Mouse (Mus musculus) layer of hippocampus, adult 18-20 months (tissue): ENCODE measurements around the gene Atg13. TPM values are rescaled to one million over a fixed set of nuclear protein-coding genes. Genes with fewer than 3 reads are reported as not detected.
"Not testable (repeated sequence)": the region's sequence is repeated elsewhere in the genome, so short reads cannot be mapped to it uniquely, and the experiment has no call there.

Experiments used
- DNase-seq, 2 experiments: peaks; one replicate each; pipeline ENCODE4 v3.0.0; 2022; ENCODE audit warnings: low spot score in 2 of 2
- long read RNA-seq: library from polyadenylated mRNA; stranded (forward); transcript quantifications from one replicate; pipeline ENCODE4 v2.0.0, GENCODE M21; 2021
- total RNA-seq, 2 experiments: library from RNA; stranded (reverse); gene quantifications; 2 replicates each; pipeline ENCODE4 v1.2.3; 2021

Gene Atg13
- 10 to 100 TPM; 78.0 to 79.6 TPM for total RNA-seq
- long read RNA-seq, transcript Atg13-201 (17 exons, 3,604 nt): major isoform, 34 of 131 reads
- long read RNA-seq, transcript Atg13-202 (16 exons, 3,551 nt): minor isoform, 10 of 131 reads
- long read RNA-seq, partial matches to known transcripts: 14 of 131 reads
- long read RNA-seq, other reads (novel, unspliced or antisense): 69 of 131 reads

DNA sequence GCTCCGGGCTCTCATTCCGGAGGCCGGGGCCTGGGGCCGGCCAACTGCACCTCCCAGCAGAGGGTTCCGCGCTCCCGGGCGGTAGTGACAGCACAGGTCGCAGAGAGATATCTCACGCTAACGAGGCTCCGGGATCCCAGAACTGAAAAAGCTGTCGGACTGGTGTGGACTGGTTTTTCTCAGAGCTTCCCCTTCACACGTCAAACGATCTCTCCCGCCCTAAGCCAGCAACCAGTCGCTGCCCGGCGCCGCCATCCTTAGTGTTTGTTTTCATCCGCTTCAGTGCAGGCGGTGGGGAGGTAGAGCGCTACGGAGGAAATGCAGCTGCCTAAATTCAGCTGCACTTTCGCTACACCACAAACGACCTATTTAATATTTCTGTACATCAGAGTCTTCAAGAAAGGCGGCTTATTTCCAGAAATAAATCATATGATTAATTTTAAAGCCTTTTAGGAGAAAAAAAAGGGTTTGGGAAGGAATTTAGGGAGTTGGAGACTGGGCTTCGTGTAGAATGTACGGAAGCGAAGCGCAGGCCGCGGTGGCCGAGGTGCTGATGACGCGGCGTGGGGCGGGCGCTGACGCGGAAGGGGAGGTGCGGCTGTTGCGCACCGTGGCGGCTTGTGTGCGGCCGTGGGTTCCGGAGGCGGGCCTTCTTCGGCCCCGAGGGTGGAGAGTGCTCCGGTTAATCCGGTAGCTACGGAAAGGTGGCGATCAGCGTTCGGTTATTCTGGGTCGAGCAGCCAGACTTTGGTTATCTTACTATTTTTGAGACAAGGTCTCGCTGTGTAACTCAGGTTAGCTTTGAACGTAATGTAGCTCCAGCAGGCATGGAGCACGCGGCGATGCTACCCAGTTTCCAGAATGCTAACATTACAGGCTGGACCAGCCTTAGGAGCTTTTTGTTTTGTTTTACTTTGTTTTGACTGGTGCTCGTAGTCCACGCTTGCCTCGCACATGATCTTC, at the start of gene Atg13, which contains the start of gene Harbi1:
TSS of gene Atg13 (minus strand) at position 305 of the 963 bp plus-strand sequence.
TSS of gene Harbi1 (plus strand) at position 581 of the 963 bp plus-strand sequence.
- peak; percentile 92 to 94 for DNase-seq

DNA sequence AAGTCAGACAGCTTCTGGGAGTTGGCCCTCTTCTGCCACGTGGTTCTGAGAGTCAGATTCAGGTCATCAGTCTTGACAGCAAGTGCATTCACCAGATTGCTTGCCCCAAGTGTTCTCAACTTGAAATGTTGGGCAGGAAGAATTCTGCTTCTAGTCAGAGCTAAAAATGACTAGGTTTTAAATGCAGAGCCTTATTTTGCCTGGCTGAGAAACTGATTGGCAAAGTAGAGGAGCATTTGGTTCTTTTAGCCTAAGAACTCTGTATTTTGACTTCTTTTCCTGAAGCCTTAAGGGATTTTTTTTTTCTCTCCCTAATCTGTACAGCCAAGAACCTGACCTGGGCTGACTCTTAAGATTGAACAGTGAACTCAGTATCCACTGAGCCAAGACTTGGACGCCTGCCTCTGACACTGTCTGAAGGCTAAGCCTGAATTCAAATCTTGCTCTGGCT, 39.5 kb upstream of the Atg13 start:
- DNase-seq: peak in 1 of 2 experiments; percentile 29

DNA sequence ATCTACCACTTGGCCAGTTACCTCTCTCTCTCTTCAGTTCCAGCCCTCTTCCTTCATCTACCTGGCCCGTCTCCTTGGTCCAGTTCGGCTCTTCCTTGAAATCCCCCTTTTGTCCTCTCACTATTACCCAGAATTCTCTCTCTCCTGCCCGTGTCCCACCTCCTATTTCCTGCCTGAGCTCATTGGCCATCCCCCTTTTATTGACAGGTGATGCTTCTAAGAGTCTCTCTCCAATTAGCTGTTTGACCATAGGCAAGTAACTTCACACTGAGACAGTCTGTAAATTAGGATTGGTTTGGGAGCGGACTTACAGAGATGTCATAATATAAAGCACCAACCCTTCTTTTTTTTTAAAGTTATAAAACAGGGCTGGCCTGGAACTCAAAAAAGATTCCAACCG, 34.3 kb upstream of the Atg13 start:
- DNase-seq: no peak

GRCm38 (mm10) chr2:91739586-91739985, 29.2 kb upstream of the Atg13 start:
- DNase-seq: no peak

- DNase-seq: no peak
These were observed 24.8 kb upstream of the Atg13 start for GRCm38 (mm10) chr2:91735221-91735620.

GRCm38 (mm10) chr2:91729971-91730821, 19.8 kb upstream of the Atg13 start, which contains the start of gene Ambra1:
Gene Ambra1, plus strand, starts transcription at chr2:91730134.
- DNase-seq: peak; percentile 82 to 93

DNA sequence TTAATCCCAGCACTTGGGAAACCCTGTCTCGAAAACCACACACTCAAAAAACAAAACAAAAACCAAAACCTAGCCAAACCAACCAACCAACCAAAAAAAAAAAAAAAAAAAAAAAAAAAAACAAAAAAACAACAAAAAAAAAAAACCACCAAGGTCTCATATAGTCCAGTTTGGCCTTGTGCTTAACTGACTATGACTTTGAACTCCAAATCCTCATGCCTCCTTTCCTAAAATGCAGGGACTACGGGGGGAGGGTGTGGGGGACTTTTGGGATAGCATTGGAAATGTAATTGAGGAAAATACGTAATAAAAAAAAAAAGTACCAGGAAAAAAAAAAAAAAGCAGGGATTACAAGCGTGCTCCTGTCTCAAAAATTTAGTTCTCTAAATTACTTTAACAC, 19.2 kb upstream of the Atg13 start:
- no peak for DNase-seq

GRCm38 (mm10) chr2:91727011-91727410, 16.6 kb upstream of the Atg13 start:
- no peak for DNase-seq

DNA sequence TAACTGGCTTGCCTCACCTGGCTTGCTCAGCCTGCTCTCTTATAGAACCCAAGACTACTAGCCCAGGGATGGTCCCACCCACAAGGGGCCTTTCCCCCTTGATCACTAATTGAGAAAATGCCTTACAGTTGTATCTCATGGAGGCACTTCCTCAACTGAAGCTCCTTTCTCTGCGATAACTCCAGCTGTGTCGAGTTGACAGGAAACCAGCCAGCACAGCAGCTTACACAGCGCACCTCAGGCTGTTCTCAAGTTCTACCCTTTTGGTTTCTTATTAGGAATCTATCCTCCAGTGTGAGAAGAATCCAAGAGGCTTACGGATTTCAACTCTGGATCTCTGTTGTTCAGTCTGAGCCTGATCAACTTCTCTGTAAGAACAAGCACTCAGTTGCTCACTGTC, 15.1 kb upstream of the Atg13 start:
- DNase-seq: not testable (repeated sequence)

DNA sequence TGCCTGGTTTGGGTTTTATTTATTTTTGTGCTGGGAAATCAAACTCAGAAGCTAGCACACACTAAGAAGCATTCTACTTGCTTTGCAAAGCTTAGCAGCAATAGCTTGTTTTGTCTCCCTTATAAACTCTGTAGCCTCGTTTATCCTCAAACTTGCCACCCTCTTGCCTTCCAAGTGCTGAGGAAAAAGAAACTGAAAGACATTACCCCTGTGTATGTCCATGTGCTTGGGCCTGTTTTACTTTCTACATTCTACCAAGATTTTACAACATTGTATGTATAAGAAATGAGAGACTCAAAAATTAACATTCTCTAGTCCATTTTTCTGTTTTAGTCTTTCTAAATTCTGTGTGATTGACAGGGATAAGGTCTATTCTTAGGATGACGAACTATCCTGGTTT, 14.3 kb upstream of the Atg13 start:
- DNase-seq: no peak

DNA sequence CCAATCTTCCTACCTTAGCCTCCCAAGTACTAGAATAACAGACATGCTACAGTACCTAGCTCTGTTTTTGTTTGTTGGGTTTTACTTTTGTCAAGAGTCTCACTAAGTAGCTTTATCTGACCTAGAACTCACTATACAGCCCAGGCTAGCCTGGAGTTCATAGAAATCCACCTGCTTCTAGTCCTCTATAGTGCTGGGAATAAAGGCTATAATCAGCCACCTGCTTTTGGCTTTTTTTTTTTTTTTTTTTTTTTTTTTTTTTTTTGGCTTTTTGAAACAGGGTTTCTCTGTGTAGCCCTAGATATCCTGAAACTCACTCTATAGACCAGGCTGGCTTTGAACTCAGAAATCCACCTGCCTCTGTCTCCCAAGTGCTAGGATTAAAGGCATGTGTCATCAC, 13.6 kb upstream of the Atg13 start:
- no peak for DNase-seq

DNA sequence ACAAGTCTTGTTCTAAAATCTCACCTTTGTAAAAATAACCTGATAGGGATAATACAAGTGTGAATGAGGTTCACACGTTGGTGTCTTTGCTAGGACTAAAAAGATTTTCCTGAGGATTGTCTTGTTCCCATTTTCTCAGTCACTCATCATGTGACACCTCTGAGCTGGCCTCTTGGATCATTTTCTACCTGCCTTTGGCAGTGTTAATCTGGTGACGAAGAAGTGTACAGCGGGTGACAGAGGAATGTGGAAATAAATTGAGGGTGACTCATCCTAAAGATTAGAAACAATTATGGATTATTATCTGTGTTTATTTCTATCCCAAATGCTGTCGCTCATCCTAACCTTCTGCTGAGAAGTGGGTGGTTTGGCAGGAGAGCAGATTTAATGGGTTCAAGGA, 13.0 kb upstream of the Atg13 start:
- no peak for DNase-seq

- DNase-seq: no peak
These were observed 7.9 kb upstream of the Atg13 start for GRCm38 (mm10) chr2:91718276-91718675.

DNA sequence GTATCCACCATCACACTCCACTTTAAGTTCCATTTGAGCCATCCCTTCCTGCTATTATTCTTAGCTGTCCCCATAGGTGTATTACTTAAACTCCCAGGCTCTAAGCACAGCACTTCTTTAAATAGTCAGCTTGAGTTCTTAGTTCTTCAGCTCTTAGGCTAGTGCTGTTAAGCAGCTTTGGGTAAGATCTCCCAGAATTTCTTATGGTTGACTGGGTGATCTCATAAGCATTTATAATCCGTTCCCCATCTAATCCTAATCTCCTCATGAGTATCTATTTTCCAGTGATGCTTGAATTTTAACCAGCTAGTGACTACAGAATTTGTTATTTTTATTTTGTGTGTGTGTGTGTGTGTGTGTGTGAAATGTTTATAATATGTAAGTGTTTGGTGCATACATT, 4.5 kb upstream of the Atg13 start:
- no peak for DNase-seq

DNA sequence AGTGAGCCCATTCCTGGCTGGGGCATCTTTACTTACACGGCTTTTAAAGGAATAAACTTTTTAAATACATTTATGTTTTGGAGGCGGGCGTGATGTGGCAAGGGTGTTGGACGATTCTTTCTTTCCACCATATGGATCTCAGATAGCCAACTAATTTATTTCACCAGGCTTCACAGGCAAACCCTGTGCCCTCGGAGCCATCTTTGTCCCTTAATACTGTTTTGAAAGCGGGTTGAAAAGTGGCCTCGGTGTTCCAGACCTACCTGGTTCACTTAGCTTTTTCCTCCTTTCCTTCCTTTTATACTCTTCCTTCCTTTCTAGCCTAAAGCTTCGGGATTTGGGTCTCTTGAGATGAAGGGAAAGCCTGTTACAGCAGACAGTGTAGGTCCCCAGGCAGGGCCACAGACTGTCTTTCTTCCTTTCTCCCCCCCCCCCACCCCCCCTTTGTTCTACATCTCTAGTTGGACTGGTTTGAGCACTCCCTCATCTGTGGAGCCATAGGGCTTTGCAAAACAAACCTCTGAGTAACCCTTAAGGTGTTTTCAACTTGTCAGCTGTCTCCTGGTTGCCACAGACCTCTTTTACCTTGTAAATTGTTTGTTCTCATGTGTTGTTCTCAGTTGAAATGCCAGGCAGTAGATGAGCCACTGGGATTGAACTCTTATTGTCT, 1.0 kb upstream of the Atg13 start:
- peak in 1 of 2 experiments; percentile 16 for DNase-seq

DNA sequence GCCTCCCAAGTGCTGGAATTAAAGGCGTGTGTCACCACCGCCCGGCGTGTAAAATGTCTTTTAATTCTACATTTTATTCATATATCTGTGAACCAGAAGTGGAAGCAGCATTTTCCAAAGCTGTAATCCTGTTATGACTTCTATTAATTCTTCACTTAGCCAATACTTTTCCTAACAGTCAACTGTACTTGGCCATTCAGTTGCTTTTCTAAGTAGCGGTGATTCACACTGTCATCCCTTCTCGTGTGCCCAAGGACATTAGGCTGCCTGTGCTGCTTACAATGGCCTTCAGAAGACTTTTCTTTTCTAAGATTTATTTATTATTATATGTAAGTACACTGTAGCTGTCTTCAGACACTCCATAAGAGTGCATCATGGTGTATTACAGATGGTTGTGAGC, 2.0 kb downstream of the Atg13 start:
- DNase-seq: no peak

DNA sequence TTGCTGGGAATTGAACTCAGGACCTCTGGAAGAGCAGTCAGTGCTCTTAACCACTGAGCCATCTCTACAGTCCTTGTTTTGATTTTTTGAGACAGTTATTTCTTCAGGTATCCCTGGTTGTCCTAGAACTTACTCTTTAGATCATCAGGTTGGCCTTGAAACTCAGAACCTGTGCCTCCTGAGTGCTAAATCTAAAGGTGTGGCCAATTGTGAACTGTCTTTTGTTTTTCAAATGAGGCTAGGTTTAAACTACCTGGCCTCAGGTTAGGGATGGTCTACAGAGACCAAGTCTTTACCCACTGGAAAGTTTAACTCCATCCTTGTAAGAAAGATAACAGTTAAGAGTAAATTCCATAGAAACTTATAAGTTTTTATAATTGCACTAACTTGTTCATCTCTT, 3.9 kb downstream of the Atg13 start:
- DNase-seq: no peak

DNA sequence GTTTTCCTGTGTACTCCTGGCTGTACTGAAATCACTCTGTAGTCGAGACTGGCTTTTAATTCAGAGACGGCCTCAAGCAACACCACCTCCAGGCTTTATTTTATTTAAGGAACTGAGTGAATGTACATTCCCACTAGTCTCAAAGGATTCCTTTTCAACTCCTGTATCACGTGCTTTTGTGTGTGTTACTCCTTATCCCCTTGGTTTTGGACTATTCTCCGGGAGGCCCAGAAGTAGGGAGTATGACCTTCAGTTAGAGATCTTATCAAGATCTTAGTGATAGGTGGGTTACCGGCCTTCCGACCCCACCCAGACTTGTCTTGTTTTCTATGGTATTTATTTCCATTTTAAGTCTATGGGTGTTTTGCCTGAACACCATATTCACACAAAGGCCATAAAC, 4.6 kb downstream of the Atg13 start:
- DNase-seq: no peak

DNA sequence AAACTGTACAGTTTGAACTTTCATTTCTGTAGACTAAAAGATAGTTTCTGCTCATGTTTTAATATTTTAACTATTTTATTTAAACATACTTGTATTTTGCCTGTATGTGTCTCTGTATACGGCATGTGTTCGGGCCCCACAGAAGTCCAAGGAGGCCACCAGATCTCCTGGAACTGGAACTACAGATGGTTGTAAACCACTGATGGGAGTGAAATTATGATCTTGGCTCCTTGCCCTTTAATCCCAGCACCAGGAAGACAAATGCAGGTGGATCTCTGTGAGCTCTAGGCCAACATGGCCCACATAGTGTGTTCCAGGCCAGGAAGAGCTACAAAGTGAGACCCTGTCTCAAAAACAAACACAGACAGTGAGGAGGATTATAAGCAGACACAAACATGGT, 9.0 kb downstream of the Atg13 start:
- DNase-seq: no peak

DNA sequence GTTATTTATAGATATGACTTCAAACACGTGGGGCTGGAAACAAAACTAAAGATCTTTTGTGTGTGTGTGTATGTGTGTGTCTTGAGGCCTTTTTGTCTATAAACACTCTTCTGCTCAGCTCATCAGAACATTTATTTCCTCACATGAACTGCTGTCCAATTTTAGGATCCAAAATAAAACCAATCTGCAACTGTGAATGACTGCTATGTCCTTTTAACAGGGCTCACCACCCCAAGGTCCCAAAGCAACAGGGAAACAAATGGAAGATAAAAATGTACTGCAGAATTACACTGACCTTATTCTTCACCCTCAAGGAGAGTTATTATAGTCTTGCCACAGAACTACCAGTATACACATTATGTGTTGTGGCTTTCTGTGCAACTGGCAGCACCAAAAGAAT, 11.2 kb downstream of the Atg13 start:
- DNase-seq: no peak

DNA sequence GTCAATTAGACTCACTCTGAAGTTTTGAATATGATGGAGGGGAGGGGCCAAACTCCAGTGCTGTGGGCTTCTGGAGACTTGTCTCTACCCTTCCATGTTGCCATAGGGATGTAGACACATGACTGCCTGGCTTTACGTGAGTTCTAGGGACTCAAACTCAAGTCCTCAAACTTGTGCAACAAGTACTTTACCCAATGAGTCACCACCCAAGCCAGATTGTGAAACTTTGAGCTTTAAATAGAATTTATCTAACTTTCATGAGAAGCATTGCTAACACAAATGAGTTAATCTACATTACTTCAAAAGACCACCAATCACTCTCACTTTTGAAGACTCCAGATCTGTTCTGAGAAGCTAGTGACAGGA, 14.2 kb downstream of the Atg13 start:
- DNase-seq: no peak
